Mouse (Mus musculus) heart, adult 9 months (tissue): ENCODE measurements around the gene Iglon5.

Source experiments
- DNase-seq, 2 experiments: peaks; one replicate each; pipeline ENCODE4 v3.0.0; 2022; ENCODE audit warnings: low spot score in 2 of 2

Gene Iglon5

GRCm38 (mm10) chr7:43489631-43490125 lies at the start of gene Iglon5:
Gene Iglon5, minus strand, starts transcription at chr7:43490075.
- no peak for DNase-seq

- DNase-seq: no peak
Measured at GRCm38 (mm10) chr7:43538524-43538923, 48.6 kb upstream of the Iglon5 start.

- peak; percentile 6 to 51 for DNase-seq
Measured at GRCm38 (mm10) chr7:43532936-43533505, 43.1 kb upstream of the Iglon5 start.

GRCm38 (mm10) chr7:43530216-43530785 lies 40.4 kb upstream of the Iglon5 start:
- no peak for DNase-seq

- DNase-seq: no peak
Measured at GRCm38 (mm10) chr7:43525313-43525712, 35.4 kb upstream of the Iglon5 start.

- DNase-seq: no peak
Measured at GRCm38 (mm10) chr7:43522776-43523175, 32.9 kb upstream of the Iglon5 start.

- no peak for DNase-seq
Measured at GRCm38 (mm10) chr7:43518341-43518740, 28.5 kb upstream of the Iglon5 start.

- DNase-seq: no peak
Measured at GRCm38 (mm10) chr7:43515076-43515475, 25.2 kb upstream of the Iglon5 start.

- DNase-seq: no peak
Measured at GRCm38 (mm10) chr7:43512519-43512918, 22.6 kb upstream of the Iglon5 start.

GRCm38 (mm10) chr7:43511707-43512478 lies 22.0 kb upstream of the Iglon5 start:
- DNase-seq: no peak

- DNase-seq: no peak
Measured at GRCm38 (mm10) chr7:43495343-43496021, 5.6 kb upstream of the Iglon5 start.

GRCm38 (mm10) chr7:43490861-43491260 lies 986 bp upstream of the Iglon5 start:
- DNase-seq: no peak

GRCm38 (mm10) chr7:43490182-43490584 lies 308 bp upstream of the Iglon5 start:
- DNase-seq: no peak

GRCm38 (mm10) chr7:43488646-43489045 lies 1.2 kb downstream of the Iglon5 start:
- no peak for DNase-seq

- no peak for DNase-seq
Measured at GRCm38 (mm10) chr7:43483236-43483635, 6.6 kb downstream of the Iglon5 start.

GRCm38 (mm10) chr7:43482090-43482716 lies 7.7 kb downstream of the Iglon5 start:
- no peak for DNase-seq

- DNase-seq: no peak
Measured at GRCm38 (mm10) chr7:43481191-43481590, 8.7 kb downstream of the Iglon5 start.

GRCm38 (mm10) chr7:43476376-43476775 lies 13.5 kb downstream of the Iglon5 start:
- DNase-seq: no peak

GRCm38 (mm10) chr7:43475706-43476105 lies 14.2 kb downstream of the Iglon5 start:
- no peak for DNase-seq

- no peak for DNase-seq
Measured at GRCm38 (mm10) chr7:43470373-43470772, 19.5 kb downstream of the Iglon5 start.

- peak; percentile 71 for DNase-seq
Measured at GRCm38 (mm10) chr7:43466099-43466694, 23.7 kb downstream of the Iglon5 start.
